Mouse (Mus musculus): ENCODE results near the gene Gramd1a. TPM values are rescaled to one million over a fixed set of nuclear protein-coding genes. Genes with fewer than 3 reads are reported as not detected.

Gramd1a gene
- total RNA-seq (2021) = 100 to 1,000 TPM; 108 to 126 TPM

DNA sequence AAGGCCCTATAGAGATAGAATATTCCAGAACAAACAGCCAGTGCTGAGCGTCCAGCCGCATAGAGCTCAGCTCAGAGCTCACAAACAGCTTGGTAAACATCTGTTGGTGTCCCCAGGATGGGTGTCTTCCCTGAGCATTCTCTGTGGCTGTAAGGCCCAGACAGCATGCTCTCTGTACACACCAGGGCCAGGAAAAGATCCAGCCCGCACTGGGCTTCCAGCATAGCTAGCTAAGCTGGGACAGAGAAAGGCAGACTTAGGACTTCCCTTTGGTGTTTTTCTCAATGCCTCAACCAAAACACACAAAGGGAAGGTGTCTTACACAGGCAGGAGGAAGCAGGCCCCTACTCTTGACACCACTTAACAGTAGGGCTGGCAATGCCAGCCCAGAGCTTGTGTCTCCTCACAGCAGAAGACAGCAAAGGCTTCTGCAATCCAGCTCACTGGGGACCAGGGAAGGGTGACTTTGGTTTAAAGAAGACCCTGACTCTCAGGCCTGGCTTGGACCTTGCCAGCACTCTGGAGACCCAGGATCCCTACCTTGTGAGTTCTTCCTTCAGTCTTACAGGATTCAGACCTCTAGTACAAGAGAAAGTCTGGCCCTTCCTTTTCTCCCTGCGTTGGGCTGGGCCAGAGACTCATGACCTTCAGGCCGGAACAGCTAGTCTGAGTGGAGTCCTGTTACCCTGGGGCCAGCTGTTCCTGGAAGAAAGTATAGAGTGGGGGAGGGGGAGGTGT, at the start of gene Gramd1a:
Gramd1a (minus strand) TSS at position 601 of the 738 bp plus-strand sequence.
- DNase-seq (ENCODE audit: extremely low spot score in 1 of 2, low spot score in 1 of 2) = no peak

DNA sequence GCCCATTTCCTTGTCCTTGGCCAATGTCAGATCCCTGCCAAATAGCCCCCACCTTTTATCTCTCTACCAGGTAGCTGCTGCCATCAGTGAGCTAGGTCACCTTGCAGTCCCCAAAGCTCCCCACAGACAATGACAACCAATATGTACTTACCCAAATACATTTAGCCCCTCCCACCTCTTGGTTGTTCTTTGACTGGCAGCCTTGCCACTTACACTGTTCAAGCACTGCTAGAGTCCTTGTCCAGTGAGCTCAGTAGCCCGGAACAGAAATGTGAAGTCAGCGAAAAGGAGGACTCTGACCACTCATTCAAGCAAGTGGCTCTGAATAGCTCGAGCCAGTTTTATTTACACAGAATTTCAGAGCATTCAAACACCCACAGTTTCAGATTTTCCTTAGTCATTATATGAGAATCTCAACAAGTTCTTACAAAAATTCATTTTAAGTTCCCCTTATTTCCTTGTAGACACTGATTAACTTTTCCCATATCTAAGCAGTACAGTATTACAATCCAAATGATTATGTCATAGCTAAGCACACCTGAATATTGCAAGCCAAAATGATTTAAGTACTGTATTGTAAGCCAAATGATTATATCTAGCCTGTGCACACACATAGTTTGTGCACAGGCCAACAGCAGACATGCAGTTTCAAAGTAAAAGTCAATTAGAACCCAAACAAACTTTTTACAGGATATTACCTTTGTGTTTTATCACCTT, 40.1 kb upstream of the Gramd1a start:
- DNase-seq (ENCODE audit: extremely low spot score in 1 of 2, low spot score in 1 of 2) = no peak

DNA sequence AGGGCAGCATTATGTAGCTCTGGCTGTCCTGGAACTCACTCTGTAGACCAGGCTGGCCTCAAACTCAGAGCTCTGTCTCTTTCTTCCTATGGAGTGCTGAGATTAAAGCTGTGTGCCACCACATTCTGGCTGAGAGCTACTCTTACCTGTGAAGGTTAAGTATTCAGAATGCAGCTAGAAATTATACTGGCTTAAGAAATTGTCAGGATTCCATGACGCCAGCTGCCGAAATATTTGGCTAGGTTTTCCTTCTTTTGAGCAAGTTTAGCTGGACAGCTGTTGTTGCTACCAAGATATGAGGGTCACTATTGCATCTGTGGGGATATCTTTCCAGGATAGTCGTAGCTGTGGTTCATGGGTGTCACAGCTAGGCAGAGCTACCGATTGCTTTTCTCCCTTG, 29.0 kb upstream of the Gramd1a start:
- no peak for DNase-seq (ENCODE audit: extremely low spot score in 1 of 2, low spot score in 1 of 2)

DNA sequence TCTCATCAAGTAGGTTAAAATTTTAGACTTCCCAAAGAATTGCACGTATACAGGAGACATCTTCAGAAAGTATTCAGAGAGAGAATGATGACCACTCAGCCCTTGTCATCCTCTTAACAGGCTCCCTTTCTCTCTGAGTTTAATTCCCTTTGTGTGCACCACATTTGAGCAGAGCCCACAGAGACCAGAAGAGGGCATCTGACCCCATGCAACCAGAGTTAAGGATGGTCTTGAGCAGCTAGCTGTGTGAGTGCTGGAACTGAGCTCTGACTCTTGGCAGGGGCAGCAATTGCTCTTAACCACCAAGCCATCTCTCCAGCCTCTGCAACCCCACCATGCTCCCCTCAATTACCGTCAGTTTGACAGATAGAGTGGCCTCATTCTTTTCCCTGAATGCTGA, 27.2 kb upstream of the Gramd1a start:
- no peak for DNase-seq (ENCODE audit: extremely low spot score in 1 of 2, low spot score in 1 of 2)

DNA sequence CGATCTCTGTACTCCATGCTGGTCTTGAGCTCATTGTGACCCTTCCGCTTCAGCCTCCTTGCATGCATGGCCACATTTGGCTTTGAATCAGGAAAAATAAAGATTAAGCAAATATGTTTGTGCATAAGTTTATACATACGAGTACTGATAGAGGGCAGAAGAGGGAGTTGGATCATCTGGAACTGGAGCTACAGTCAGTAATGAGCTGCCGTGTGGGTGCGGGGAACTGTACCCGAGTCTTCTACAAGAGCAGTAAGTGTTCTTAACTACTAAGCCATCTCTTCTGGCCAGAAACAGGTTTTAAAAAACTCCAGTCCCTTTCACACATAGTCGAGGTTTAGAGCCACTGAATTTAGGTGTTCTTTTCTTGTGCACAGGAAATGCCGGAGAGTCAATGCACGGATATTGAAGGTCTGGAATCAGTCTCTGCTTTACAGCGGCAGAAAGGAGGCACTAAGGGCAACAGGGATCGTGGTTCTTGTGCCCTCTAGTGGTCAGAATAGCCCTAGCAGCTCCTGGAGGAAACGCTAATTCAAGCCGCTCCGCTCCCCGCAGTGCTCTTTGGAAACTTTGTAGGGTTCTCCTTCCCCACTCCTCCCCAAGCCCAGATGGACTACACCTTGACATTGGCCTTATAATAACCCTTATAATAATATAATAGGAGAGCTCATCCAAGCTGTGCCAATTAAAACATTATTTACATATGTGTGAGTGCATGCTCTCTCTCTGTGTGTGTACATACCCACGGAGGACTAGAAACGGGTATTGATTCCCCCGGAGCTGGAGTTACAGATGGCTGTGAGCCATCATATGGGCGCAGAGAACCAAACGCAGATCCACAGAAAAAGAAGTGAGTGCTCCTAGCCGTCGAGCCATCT, 21.4 kb upstream of the Gramd1a start:
- peak; percentile 49 to 83 for DNase-seq (ENCODE audit: extremely low spot score in 1 of 2, low spot score in 1 of 2)

DNA sequence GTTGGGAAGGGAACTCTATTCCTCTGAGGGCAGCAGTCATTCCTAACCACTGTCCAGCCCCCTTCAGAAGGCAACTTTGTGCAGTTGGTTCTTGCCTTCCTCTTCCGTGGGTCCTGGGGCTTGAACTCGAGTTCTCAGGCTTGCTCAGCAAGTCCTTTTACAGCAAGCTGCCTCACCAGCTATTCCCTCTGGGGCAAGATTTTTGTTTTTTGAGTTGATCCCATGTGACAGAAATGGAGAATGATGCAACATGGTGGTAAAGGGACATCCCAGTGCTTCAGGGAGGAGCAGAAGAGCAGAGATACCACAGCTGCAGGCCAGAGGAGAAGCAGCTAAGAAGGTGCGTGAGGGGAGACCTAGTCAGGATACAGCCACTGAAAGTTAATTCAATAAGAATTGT, 19.4 kb upstream of the Gramd1a start:
- no peak for DNase-seq (ENCODE audit: extremely low spot score in 1 of 2, low spot score in 1 of 2)

DNA sequence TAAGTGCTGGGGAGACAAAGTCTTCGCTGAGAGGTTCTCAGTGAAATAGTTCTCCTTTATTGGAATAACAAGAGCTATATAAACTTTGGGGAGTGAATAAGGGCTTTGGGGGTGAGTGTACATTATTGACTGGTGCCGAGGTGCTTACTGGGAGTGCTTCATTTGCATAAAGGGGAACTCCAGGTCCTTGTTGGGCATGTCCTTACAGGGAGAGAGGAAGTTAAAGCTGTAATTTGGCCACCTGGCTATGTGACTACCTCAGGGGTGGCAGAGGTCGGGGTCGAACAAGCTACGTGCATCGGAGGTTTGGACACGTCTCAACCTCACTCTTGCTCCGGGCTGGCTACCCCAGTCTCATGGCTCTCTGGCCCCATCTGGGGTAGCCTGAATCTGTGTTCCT, 18.8 kb upstream of the Gramd1a start:
- no peak for DNase-seq (ENCODE audit: extremely low spot score in 1 of 2, low spot score in 1 of 2)

DNA sequence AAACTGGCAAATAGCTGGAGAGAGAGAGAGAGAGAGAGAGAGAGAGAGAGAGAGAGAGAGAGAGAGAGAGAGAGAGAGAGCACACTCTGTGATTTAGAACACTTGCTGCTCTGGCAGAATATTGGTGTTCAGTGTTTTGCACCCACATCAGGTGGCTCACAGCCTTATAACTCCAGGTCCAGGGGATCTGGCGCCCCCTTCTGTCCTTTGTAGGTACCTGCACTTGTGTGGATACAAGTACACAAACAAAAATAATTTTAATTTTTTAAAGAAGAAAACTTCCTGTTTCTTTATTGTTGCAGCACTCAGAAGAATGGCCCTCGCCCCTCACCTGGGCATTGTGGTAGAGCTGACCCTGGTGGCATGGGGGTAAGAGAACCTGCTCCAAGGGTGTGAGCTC, 16.5 kb upstream of the Gramd1a start:
- DNase-seq (ENCODE audit: extremely low spot score in 1 of 2, low spot score in 1 of 2) = no peak

DNA sequence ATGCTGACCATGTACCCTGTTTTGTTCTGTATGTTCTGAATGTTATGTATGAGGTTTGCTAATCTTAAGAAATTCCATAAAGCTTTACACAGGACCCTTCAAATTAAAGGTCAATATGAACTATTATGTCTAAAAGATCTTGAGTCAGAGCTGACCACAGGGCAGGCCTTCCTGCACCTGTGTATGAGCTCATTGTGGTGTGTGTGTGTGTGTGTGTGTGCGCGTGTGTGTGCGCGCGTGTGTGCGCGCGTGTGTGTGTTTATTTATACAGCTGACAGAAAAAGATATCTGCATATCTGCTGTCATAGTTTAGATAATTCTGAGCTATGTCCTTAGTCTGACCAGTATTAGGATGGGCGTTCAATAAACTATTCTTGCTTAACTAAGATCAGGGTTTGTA, 14.8 kb upstream of the Gramd1a start:
- DNase-seq (ENCODE audit: extremely low spot score in 1 of 2, low spot score in 1 of 2) = no peak

DNA sequence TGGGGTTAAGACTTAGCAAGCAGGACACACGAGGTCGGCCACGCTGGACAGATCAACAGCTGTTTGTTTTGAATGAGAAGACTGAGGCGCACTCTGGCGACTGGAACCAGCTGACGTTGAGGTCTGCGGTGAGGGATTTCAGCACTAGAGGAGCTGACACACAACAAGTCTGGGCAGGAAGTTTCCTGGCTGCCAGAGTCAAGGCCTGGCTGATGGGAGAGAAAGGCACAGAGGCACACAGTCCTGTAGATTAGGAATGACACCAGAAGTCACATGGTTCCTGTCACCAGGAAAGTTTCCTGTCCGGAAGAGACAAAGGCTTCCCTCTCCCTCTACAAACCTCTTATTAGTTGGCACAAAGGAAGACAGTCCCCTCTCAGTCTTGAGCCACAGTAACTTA, 12.7 kb upstream of the Gramd1a start:
- DNase-seq (ENCODE audit: extremely low spot score in 1 of 2, low spot score in 1 of 2) = no peak

DNA sequence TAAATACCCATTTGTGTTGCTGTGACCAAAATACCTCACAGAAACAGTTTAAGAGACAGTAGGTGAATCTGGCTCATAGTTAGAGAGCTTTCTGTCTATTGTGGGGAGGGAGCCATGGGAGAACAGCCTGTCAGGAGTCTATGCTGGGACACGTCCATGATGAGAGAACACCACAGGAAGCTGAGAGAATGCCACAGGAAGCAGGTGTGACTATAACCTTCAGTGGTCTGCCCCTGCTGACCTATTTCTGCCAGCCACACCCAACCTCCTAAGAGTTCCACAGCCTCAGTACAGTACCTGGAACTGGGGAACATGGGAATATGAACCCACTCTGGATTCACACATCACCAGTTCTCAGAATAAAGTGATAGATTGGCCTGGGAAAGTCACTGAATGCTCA, 9.1 kb upstream of the Gramd1a start:
- DNase-seq (ENCODE audit: extremely low spot score in 1 of 2, low spot score in 1 of 2) = no peak

DNA sequence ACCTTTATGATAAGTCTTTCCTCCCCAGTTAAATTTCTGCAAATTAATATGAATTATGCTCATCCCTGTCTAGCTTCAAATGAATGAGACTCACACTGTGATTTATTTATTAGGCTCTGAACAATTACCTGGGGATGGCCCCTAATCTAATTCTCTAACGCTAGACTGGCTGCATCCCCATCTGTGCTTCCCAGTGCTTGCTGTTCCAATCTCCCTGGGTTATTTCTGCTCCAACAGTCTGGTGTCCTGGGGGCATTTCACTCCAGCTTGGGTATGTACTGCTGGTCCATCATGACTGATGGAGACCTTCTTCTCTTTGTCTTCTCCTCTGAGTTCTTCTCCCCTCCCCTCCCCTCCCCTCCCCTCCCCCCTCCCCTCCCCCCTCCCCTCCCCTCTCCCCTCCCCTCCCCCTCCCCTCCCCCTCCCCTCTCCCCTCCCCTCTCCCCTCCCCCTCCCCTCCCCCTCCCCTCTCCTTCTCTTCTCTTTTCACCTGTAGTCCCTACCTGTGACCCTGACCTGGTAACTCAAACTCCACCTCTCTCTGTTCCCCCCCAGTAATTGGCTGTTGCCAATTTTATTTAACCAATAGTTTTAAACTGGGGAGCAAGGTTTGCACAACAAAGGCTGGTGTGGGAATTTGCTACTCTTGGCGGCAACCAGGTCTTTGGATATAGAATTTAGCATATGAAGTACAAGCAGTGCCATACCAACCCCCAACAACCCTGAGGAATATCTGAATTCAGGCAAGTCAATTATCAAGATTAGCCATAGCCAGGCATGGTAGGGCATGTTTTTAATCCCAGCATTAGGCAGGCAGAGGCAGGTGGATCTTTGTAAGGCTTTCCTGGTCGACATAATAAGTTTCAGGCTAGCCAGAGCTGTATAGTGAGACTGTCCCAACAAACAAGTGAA, 8.2 kb upstream of the Gramd1a start:
- no peak for DNase-seq (ENCODE audit: extremely low spot score in 1 of 2, low spot score in 1 of 2)

DNA sequence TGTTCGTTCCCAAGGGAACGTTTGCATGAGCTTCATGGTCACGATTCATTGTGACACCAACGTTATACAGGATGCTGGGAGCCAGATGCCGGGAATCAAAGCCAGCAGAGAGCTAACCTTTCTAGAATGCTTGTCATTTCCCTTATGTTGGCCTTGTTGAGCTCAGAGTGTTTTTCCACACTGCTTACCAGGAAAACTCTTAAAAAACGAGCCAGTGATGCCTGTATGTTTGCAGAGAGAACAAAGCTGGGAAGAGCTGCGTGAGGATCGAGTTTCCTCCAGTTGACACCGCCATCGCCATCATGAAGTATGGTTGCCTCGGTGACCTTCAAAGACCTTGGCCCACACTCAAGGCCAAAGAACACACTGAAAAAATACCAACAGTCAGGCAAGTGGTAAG, 6.6 kb upstream of the Gramd1a start:
- no peak for DNase-seq (ENCODE audit: extremely low spot score in 1 of 2, low spot score in 1 of 2)

DNA sequence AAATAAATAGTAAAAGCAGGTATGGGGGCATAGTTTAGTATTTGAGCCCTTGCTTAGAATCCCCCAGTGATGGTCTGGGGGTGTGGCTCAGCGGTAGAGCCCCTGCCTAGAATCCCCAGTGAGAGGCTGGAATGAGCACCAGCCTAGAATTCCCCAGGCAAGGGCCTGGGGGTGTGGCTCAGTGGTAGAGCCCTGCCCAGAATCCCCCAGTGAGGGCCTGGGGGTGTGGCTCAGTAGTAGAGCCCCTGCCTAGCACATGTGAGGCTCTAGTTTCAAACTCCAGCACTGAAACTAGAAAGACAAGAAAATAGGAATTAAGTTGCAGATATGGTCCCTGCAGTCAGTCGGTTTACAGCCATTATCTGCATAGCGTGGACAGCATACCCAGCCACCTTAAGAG, 6.1 kb upstream of the Gramd1a start:
- no peak for DNase-seq (ENCODE audit: extremely low spot score in 1 of 2, low spot score in 1 of 2)

DNA sequence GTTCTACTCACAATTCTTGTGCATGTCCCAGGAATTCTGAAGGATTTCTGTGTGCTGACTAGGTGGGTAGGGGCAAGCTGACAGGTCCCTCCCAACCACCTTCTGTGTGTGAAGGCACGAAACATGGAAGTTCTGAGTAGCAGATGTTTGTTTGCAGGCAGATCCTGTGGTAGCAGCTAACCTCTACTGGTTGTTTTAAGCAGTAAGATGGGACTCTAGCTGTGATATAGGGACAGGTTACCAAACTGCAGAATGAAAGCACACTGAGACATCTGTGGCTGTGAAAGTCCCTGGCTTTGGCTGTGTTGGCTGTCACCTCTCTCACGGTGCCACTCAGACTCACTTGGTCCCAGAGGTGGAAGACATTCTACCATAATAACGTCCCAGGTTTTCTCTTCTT, 5.5 kb upstream of the Gramd1a start:
- no peak for DNase-seq (ENCODE audit: extremely low spot score in 1 of 2, low spot score in 1 of 2)

DNA sequence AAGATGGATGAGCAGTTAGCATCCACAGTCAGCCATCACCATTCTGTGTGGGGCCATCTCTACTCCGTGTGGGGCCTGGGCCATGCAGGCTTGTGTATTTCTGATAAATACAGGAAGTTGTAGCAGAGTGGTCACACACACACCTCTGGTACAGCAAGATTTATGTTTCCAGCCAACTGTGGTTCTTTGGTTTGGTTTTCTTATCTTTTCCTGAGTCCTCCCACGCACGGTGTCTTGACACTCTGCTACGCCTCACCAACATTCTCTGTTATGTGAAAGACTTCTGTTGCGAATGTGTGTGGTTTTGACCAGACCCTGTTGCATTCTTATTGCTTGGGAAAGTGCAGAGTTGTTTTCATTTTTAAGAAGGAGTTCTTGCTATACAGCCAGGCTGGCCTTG, 5.1 kb upstream of the Gramd1a start:
- DNase-seq (ENCODE audit: extremely low spot score in 1 of 2, low spot score in 1 of 2) = no peak

DNA sequence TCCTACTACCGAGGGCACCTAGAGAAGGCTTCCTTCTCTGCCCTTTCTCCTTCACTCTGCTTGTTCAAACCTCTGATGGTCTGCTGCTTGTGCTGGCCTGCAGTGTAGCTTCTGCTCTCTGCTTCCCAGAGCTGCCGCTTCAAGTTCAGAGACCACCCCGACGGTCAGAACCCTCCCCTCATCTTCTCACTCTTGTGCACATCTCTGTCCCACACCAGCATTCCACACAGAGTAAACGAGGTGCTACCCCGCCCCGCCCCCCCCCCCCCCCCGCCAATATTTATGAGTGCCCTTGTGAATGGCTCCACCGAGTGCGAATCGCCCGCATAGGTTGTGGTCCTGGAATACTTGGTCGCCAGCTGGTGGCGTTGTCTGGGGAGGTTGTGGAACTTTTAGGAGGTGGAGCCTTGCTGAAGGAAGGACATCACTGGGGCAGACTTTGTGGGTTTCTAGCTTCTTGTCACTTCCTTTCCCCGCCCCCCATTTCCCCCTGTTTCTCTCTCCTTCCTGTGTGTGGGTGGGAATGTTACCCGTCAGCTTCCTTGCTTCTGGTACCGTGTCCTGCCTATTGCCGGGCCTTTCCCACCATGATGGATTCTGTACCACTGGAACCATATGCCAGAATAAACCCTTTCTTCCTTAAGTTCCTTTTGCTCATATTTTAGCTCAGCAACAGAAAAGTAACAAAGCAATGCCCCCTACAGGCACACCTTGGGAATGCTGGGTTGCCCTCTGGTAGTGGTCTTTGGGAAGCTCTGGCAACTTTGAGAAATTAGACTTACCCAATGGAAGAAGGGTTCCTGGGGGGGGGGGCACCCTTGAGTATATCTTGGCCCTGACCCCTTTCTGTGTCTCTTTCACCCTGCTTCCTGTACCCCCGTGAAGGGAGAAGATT, 585 bp upstream of the Gramd1a start:
- peak in 1 of 2 experiments; percentile 31 for DNase-seq (ENCODE audit: extremely low spot score in 1 of 2, low spot score in 1 of 2)

DNA sequence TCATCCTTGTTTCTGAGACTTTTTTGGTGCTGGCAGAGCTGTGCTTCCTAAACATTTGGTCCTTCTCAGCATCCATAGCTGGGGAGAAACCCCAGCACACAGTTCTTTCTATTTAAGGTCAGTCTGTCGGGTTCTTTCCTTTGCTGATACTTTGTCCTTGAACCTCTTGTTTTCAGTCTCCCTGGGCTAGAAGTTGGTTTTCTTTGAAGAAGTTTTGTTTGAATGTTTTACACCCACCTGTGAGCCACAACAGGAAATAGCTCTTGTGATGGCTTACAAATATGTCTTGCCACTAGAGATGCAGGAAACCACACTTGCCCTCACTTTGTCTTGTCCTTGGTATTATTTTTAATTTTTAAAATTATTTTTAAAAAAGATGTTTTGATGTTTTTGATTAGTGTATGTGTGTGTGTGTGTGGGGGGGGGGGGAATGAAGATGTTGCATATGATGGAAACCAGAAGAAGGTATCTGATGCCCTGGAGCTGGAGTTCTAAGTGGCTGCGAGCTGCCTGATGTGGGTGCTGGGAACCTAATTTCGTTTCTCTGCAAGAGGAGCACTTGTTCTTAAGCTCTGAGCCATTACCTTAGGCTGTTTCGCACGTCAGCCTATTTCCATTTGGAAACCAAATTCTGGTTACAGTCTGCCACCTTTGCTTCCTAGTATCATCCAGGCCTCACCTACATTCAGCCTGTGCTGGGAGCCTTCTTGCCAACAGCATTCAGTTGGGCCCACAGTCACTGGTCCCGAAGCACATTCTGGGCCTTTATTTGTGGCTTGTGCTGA, 2.0 kb downstream of the Gramd1a start:
- DNase-seq (ENCODE audit: extremely low spot score in 1 of 2, low spot score in 1 of 2) = no peak

Data from layer of hippocampus, postnatal 25 days (tissue).